Mouse (Mus musculus) adrenal gland, adult 8-10 months (tissue): ENCODE measurements around the gene Clrn1. TPM values are rescaled to one million over a fixed set of nuclear protein-coding genes. Genes with fewer than 3 reads are reported as not detected.
A peak's percentile ranks its signal among the peaks of the same experiment; 100 is the strongest.
"Not testable (repeated sequence)": the region's sequence is repeated elsewhere in the genome, so short reads cannot be mapped to it uniquely, and the experiment has no call there.

ENCODE experiments used
- DNase-seq: peaks from one replicate; pipeline ENCODE4 v3.0.0; 2022
- total RNA-seq, 4 experiments: library from RNA; stranded (reverse); gene quantifications; 2 replicates each; pipeline ENCODE4 v1.2.4; 2022

Clrn1 gene
- not detected for total RNA-seq

DNA sequence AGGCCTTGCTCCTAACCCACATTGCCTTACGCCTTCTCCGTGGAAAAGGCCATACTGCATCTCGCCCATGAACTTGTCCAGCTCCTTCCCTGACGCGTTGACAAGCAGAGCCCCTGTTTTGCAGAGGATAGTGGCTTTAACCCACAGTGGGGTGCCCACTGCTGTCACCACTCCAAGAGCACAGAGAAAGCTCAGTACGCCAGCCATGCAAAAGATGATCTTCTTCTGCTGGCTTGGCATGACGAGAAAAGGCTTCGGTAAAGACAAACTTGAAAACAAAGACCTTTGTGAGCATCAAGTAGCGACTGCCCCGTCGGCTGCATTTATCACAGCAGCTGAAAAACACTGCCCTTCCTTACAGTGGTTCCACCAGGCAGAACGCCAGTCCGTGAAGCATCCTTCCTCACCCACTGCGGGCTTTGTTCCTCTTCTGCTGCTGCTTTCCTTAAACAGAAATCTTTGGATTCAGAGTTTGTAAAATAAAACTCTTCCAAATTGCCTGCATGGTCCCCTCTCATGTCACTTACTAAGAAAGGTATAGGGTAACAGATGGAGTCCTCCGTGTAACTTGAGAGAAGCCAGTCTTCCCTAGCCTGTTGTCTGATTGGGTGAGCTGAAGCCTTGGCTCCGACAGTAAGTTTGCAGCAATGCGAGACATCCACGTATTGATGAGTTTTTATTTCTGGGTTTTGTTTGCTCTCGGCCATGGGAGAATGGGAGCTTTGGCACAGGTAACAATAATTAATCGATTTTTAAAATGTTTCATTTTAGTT is at the start of gene Clrn1:
Clrn1 (minus strand) TSS at position 540 of the 773 bp plus-strand sequence.
- no peak for DNase-seq

DNA sequence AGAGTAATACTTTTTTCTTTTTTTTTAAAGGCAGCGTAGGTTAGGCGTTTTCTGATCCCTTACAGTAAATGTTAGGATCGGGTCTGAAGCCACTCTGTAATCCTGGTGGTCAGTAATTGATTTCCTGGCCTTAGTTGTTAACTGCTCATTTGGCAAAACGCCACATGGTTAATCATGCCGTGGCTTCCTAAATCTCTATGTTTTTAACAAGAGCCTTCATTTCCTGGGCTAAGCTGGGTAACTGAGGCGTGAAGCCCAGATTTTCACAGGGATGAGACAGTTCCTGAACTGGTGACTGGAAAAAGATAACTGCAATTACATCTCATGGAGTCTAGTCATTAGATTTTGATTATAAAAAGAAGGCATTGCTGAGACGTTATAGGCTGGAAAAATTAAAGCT is 38.9 kb upstream of the Clrn1 start:
- no peak for DNase-seq

DNA sequence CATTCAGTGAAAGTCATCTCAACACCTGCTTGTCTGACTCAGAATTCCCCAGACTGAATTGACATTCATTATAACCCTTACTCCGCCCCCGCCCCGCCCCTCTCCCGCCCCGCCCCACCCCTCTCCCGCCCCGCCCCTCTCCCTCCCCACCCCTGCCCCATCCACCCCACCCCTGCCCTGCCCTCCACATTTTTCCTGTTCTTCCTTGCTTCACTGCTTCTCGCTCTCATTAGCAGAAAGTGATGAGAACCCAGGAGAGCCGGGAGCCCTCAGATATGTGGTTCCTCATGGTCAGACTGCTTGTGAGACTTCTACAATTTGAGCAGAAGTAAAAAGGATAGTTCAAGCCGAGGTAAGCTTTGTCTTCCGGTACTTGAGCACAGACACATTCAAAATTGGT is 38.0 kb upstream of the Clrn1 start:
- DNase-seq, result no peak

DNA sequence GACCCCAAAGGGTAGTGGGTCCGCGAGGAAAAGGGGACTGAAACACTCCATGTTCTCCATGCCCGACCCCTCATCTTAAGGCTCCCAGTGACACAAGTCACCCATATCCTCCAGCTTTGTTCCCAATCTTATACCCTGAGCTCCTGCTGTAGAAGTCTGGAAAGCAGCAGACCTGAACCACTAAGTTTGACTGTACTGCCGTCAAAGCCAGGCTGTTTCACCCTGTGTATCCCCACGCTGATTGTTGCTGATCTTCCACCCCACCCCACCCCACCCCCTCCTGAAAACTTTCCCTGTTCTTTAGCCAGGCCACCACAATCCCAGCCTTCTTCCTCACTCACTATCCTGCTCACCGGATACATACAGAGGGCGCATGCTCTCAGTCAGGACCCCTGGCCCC is 37.5 kb upstream of the Clrn1 start:
- no peak for DNase-seq

DNA sequence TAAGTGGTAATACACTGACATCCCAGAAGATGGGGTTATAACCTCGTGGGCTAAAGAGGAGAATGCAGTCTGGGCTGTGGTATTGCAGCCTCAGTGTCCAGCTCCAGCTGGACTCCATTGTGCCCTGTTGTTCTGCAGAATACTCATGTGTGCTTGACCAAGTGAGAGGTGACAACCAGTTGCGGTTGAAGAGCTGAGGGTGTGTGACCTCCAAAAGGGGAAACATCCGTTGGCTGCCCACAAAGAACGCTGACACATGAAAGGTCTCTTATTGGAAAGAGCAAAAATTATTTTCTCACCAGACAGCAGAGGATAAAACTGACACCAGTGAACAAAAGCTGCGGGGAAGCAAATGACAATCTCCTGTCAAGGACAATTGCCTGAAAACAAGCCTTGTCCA is 36.2 kb upstream of the Clrn1 start:
- DNase-seq, result no peak

DNA sequence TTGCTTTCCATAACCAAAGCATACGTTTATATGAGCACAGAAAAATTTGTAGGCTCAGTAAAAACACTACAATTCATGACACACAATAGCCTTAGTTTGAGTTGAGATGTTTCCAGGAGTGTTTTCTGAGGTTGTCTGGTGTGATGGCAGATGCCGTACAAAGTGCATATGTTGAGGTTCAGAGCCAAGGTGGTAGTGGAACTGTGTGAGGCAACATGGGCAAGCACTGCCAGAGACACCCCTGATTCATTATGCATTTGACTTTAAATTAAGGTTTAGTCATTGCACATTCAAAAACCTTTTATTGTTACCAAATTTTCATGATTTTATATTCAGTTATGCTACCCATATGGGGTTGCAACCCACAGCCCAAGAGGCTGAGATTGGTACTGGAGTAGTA is 19.5 kb upstream of the Clrn1 start:
- no peak for DNase-seq

DNA sequence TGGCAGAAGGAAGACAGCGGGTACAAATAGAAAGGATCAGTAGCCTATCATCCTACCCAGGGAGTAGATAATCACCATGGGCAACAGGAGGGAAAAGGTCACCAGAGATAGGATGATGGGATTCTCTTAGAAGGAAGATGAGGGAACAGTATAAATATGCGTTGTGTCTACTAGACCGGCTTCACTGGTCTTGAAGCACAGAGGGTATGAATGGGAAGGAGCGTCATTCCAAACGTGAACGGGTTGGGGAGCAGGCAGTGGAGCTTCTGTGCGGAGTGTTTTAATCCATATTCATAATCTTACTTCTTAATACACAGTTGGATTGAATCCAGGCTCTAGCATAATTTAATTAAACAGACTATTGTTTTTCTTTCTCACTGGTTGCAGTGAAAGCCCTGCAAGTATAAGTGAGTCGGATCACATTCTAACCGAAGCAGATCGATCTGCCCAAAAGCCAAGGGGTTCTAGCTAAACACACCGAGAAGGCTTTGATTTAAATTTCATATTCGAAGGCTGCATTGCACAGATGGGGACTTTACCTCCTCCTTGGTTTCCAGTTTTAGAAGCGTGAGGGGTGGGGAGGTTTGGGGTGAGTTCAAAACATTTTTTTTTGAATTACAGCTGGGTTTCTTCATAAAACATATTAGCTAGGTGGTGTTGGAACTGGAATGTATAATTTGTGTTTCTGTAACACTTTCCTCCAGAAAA is 17.1 kb upstream of the Clrn1 start:
- DNase-seq, result no peak

DNA sequence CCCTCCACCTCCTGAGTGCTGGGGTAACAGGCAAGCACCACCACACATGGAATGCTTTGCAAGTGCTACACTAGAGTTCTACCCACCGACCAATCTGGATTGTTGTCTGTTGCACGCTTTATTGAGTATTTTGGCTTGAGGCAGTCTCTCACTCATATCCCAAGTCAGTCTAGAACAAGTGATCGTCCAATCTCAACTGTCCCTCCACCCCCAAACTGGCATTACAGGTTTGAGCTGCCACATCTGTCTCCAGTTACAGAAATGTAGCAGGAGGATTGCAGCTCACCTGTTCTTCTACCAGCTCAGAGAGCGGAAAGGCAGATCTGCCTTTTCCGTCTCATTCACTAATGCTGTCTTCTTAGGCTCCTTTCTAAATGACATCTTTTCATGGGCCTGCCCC is 10.0 kb upstream of the Clrn1 start:
- DNase-seq, result no peak

DNA sequence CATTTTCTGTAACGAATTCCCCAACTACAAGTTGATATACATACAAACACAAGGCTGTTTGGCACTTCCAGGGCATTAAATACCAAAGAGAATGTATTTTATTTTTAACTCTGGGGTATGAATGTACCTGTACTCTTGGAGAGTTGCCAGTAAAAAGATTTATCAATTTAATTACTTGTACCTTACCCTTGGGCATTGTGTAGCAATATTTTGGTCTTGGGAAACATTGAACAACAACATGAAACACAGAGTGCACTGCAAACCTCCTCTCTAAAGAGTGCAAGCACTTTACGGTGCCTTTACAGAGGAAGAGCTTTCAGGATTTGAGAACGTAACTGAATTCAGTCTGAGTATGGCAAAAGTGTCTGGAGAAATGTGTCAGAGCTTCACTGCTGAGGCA is 9.4 kb upstream of the Clrn1 start:
- DNase-seq, result no peak

DNA sequence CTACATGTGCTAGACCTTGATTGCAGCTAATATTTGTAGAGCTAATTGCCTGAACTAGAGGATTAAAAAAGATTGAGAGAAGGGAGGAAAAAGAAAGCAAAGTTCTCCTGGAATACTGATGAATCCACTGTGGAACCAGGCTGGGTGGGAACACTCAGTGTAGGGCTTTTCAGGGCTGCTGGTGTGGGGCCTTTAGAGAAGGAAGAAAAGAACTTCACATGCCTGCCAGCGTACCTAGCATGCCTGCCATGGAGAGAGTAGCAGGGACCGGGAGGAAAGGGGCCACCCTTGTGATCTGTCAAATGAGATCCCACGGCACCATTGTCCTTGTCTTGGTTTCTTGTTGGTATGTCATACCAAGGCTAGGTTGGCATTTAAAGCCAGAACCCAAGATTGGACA is 4.5 kb upstream of the Clrn1 start:
- no peak for DNase-seq

DNA sequence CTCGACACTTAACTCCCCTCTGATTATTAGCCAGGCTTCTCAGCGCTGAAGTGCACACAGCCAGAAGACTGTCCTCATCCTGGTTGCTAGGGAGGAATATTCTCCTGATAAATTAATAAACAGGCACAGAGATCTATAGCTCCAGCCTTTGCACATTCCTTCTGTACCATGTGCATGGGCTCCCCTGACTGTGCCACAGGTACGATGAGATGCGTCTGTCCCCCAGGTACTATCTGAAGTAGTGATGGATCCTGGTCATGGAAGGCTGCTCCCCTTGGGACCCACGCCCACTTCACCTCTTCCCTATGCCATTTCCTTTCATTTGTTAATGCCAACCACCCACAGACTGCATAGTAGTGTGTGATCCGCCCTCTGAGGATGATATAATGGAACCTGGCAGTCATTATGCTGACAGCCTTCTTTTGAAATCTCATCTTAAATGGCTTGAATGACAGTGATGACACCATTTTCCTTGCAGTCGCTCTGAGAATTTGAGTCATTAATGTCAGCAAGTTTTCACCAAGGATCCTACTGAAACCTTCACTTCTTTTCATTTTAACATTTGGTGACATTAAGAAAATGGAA is 3.1 kb upstream of the Clrn1 start:
- DNase-seq, result no peak

DNA sequence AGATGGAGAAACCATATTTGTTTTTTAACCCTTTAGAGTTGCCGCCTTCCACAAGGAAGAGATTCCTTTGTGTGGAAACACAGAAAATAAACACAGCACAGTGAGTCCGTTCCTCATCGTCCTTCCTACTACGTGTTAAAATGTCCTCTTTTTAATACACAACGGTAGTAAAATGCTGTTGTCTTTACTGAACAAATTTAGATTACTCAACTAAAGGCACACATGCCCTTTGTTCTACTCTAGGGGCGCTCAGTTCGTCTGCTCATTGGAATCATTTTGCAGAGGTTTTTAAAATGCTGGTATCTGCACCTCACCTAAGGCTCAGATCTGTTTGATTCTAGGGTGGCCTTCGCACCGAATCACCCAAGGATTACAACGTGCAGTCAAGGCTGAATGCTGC is 2.6 kb upstream of the Clrn1 start:
- no peak for DNase-seq

DNA sequence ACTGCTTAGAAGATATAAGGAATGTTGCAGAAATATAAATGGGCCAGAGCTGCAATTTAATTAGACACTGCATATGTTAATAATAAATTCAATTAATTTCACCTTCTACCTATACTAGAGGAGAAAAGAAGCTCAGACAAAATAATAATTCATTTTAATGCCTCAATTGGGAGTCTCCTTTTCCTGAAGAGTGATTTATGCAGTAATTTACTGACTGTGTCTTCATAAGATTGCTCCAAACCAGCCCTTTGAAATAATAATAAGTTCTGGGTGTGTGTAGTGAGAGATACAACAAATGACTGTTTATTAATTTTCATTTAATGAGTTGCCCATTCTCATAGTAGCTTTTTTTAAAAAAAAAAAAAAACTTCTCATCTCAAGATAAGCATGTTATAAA is 1.6 kb downstream of the Clrn1 start:
- DNase-seq, result no peak

DNA sequence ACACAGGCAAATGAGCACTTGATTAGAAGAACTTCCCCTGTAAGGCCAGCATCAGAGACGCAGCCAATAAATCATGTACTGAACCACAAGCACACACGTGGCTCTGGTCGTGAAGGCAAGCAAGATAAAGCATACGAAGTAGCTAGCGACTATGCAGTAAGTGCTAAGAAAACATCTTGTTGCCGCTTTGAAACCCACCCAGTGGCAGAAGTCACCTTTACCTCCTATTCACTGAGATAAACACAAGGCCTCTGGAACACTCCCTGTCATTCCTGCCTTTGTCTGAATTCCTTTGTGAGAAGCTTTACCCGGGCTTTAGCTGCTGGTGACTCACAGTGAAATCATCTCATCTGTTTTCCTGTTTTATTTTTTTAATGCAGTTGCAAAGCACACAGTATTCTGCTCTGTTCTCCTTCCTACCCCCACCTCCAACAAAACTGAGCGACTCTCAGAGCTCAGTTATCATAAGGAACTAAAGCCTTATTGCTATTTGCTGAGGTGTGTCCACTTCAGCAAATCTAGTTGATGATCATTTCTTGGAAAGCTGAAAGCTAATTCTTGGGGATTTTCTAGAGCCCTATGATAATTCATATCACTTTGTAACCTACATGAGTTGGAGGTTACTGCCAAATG is 2.1 kb downstream of the Clrn1 start:
- DNase-seq, result peak; percentile 11

DNA sequence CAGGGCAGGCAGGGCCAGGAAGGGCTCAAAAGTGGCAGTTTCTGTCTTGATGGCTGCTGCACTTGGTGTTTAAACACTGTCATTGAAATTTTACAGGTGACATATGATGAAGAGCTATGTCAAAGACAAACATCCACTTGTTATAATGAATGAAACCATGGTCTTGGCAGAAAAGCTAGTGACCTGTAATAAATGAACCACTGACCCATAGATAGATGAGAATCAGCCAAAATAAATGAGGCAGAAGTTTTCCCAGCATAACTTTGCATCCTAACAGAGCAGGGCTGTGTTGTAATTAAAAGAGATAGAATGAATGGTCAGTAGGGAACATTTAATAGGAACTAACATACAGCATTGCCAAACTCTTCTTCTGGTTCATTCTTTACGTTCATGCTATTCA is 4.1 kb downstream of the Clrn1 start:
- no peak for DNase-seq

DNA sequence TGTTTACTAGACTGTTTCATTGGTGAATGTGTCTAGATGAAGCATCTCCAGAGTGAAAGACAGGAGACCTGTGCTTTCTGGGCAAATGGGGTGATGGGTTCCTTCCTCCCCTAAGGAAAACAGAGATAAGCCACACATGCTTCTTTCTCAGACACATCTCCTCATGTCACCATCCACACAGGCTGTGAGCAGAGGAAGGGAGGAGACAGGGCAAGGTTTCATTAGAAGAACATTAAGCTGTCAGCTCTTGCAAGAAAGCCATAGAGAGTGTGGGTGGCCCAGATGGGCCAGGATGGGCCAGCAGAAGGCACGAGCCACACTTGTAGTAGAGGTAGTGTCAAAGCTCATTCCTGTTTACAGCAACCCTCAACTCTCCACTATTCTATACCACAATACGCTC is 5.0 kb downstream of the Clrn1 start:
- DNase-seq, result no peak

DNA sequence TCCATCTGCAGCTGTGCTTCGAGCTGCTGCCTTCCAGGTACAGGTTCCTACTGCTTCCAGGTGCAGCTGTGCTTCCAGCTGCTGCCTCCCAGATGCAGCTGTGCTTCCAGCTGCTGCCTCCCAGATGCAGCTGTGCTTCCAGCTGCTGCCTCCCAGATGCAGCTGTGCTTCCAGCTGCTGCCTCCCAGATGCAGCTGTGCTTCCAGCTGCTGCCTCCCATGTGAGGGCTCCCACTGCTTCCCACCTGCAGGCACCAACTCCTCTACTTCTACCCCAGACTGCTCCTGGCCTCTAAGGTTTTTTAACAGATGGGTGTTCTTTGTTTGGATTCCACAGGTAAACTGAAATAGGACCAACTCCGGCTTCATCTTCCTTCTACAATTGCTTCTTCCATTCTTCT is 13.3 kb downstream of the Clrn1 start:
- DNase-seq, result not testable (repeated sequence)

DNA sequence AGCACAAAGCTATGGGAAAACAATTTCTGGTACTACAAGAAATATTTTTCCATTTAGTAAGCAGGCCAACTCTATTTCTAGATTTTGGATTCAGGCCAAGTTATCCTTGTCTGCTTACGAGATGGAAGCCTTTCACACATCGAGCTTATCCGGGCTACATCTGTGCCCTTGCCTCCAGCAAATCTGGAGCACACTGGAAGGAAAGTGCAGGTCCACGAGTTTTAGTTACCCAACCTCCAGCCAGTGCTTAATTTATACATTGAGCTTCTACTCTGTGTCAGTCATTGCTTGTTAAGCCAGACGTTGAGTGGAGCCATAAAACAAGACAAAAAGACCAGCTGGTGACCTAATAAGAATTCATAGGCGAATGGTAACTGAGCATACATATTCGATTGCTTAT is 19.4 kb downstream of the Clrn1 start:
- no peak for DNase-seq

DNA sequence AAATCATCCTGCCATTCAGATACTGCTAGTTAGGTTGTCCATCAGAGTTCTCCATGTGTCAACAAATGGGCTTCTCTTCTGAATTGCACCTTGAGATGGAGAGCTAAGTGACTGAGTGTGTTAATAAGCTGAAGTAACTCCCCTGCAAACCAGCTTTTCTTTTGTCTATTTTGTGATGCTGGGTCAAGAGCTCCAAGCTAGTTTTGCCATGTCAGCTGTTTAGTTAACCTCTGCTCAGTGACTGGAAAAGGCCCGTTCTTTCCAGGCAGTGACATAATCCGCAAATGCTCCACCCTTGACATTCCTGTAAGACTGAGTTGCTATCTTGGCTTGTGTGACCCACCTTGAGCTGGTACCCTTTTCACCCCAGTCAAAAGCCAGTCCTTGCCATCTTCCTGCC is 22.2 kb downstream of the Clrn1 start:
- DNase-seq, result no peak

DNA sequence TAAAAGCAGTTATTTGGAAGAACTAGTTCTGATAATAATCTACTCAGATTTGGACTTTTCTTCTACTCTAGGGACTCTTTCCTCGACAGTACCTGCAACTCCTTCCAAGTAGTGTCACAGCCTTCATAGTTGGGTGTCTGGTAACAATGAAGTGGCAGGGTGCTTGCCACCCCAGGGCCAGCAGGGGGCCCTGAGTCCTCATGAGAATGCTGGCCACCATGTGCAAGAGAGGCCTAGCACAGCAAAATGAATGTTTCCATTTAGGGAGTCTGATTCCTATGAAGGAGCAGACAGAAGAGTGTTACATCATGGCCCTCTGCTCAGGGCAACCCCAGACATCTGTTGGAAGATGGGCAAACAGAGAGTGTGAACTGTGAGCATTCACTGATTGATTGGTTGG is 41.7 kb downstream of the Clrn1 start:
- DNase-seq, result no peak

DNA sequence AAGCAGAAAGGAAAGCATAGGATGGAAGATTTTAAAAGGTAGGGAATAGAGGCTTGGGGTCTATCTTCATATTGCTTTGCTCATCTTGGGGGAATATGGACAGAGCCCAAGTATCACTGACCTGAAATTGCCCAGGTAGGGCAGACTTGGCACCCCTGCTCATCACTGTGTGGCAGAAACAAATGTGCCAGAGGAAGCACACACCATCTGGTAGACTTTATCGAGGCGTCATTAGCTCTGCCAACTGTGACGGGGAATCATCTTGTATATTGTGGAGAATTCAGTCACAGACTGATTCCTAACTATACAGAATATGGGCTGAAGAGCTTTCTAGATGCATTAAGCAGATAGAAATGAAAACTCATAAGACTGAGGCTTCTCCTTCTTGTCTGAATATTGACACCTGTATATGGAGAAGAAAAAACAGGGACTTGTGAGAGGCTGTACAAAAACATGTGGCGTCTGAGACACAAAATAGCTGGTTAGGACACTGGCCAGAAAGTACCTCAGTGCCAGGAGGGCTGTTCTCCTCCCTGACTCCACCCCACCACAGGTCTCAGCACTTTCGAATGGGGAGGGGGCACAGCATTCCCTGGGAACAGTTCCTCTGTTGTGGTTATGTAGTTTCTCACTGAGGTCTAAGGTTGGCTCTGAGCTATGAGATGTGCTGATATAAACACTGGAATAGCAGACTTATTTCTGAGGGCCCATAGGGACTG is 51.5 kb downstream of the Clrn1 start:
- DNase-seq, result no peak

DNA sequence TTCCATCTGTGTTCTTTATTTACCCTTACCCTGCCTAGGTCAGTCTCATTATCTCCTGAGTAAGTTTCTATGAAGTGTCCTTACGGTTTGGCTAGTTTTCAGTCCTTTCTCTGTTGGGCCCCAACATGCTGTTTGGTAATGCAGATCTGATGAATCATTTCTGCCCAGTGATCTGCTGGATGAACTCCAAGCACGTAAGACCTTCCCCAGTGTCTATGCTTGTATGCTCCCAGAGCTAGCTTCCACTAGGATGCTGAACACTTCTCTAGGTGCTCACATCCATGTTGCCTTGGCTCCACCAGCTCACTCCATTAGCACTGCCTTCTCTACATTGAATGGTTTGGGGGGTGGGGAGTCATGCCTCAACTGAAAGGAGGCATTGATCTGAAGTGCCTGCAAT is 52.3 kb downstream of the Clrn1 start:
- peak; percentile 14 for DNase-seq

DNA sequence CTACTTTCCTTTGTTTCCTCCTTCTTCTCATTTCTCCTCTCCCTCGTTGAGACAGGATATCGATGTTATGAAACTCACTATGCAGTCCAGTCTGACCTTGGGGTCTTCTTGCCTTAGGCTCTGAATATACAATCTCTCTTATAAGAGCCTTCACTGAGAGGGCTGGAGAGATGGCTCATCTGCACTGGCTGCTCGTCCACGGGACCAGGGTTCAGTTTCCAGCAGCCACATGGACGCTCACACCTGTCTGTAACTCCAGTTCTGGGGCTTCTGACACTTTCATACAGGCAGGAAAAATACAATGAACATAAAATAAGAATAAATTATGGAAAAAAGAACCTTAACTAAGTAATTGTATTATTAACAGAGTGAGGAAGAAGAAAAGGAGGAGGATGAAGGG is 53.6 kb downstream of the Clrn1 start:
- DNase-seq, result no peak
